Comparison of ENCODE assay signal across 21 mouse cellular contexts in genomic region chr2:75089616-75090015, GRCm38 (mm10).
A peak's percentile ranks its signal among the peaks of the same experiment; 100 is the strongest.
DNase-seq lines count a peak whose midpoint lies in the region; ATAC-seq lines count a peak whose summit lies in the region.
"Had no signal": no experiment of that assay in that cellular context is flagged by ENCODE, and none has a peak within 500 bp of the region (broad histone marks: within the 10 kb centered on the region; RNA-seq: fewer than 3 reads in every experiment).

No protein-coding gene starts in this region.

- H3K27ac ChIP-seq in hindbrain, embryonic 11.5 days (ENCODE audit: low read depth, low read length): no peak overlapping the region
- H3K27ac ChIP-seq in hindbrain, embryonic 10.5 days: no peak overlapping the region
- no peak overlapping the region for H3K27ac ChIP-seq in liver, embryonic 11.5 days (ENCODE audit: low read depth, low read length)
- H3K27ac ChIP-seq in liver, embryonic 12.5 days: no peak overlapping the region
- H3K27ac ChIP-seq in neural tube, embryonic 11.5 days (ENCODE audit: low read depth, low read length): no peak overlapping the region
- H3K27ac ChIP-seq: forebrain, embryonic 15.5 days; limb, embryonic 13.5 days; midbrain, embryonic 12.5 days had no signal

- 19% methylated on average over 6 of the region's 6 CpGs for WGBS in hindbrain, embryonic 11.5 days
- WGBS in hindbrain, embryonic 10.5 days: 32% methylated on average over 6 of the region's 6 CpGs
- 33% methylated on average over 6 of the region's 6 CpGs for WGBS in liver, embryonic 11.5 days
- 32% methylated on average over 6 of the region's 6 CpGs for WGBS in liver, embryonic 12.5 days (ENCODE audit: insufficient replicate concordance)
- WGBS in neural tube, embryonic 11.5 days: 5% methylated on average over 6 of the region's 6 CpGs

- no peaks in the 10 kb centered on the region for H3K36me3 ChIP-seq in hindbrain, embryonic 11.5 days (ENCODE audit: control insufficient read depth, insufficient read depth, low read length)
- no peaks in the 10 kb centered on the region for H3K36me3 ChIP-seq in hindbrain, embryonic 10.5 days
- H3K36me3 ChIP-seq in liver, embryonic 11.5 days (ENCODE audit: control insufficient read depth, insufficient read depth, low read length): no peaks in the 10 kb centered on the region
- H3K36me3 ChIP-seq in liver, embryonic 12.5 days: no peaks in the 10 kb centered on the region
- H3K36me3 ChIP-seq in neural tube, embryonic 11.5 days (ENCODE audit: control insufficient read depth, insufficient read depth, low read length): no peaks in the 10 kb centered on the region
- H3K36me3 ChIP-seq: forebrain, embryonic 15.5 days; hindbrain, embryonic 13.5 days; limb, embryonic 13.5 days; midbrain, embryonic 12.5 days had no signal

- peak; percentile 25 for DNase-seq in hindbrain, embryonic 11.5 days (ENCODE audit: low spot score)
- DNase-seq in hindbrain, embryonic 10.5 days (ENCODE audit: low spot score): no peak
- no peak for DNase-seq in liver, embryonic 11.5 days (ENCODE audit: low spot score)
- no peak for DNase-seq in liver
- DNase-seq in neural tube, embryonic 11.5 days (ENCODE audit: low spot score): peak; percentile 19
- no peak for DNase-seq in adrenal gland, adult 2 months
- DNase-seq in heart, postnatal 25 days (ENCODE audit: low spot score): no peak
- DNase-seq: adrenal gland, postnatal 36 days; cerebellum, adult 2 months; cerebellum, postnatal 36 days; gastrocnemius, postnatal 36 days; right cerebral cortex, postnatal 4 days had no signal

- intact Hi-C loops in heart, postnatal 25 days (cut with DNase I): no loop called here

- no peaks in the 10 kb centered on the region for H3K27me3 ChIP-seq in hindbrain, embryonic 11.5 days (ENCODE audit: control insufficient read depth, insufficient read depth, low read length)
- H3K27me3 ChIP-seq in hindbrain, embryonic 10.5 days (ENCODE audit: insufficient read depth, poor library complexity, severe bottlenecking): no peaks in the 10 kb centered on the region
- H3K27me3 ChIP-seq in liver, embryonic 11.5 days (replicated peaks; ENCODE audit: control insufficient read depth, insufficient read depth, low read length): no peaks in the 10 kb centered on the region
- no peaks in the 10 kb centered on the region for H3K27me3 ChIP-seq in liver, embryonic 12.5 days (replicated peaks)
- no peaks in the 10 kb centered on the region for H3K27me3 ChIP-seq in neural tube, embryonic 11.5 days (ENCODE audit: control insufficient read depth, insufficient read depth, low read length)
- H3K27me3 ChIP-seq: forebrain, embryonic 15.5 days; hindbrain, embryonic 13.5 days; midbrain, embryonic 12.5 days had no signal

- ATAC-seq in hindbrain, embryonic 11.5 days (ENCODE audit: low FRiP score): no peak
- ATAC-seq in liver, embryonic 11.5 days (replicated peaks; ENCODE audit: low FRiP score): no peak
- no peak for ATAC-seq in liver, embryonic 12.5 days
- no peak for ATAC-seq in neural tube, embryonic 11.5 days (ENCODE audit: insufficient read depth, low FRiP score, low TSS enrichment)
- ATAC-seq: activated CD4-positive, CD25-positive, alpha-beta regulatory T cell, adult 4 months; CD4-positive, CD25-positive, alpha-beta regulatory T cell, adult 4 months; forebrain, embryonic 15.5 days; inflammation-experienced regulatory T-cells, adult 6 months; Patski had no signal

- H3K4me2 ChIP-seq in hindbrain, embryonic 11.5 days (replicated peaks; ENCODE audit: low read depth, low read length): no peak overlapping the region
- H3K4me2 ChIP-seq in liver, embryonic 11.5 days: peak overlapping the region; percentile 33
- H3K4me2 ChIP-seq in liver, embryonic 12.5 days: 0 out of 2 replicates have a peak overlapping the region, but pooled peaks have one; percentile 12
- H3K4me2 ChIP-seq in neural tube, embryonic 11.5 days (ENCODE audit: low read depth): no peak overlapping the region
- H3K4me2 ChIP-seq: forebrain, embryonic 15.5 days; hindbrain, embryonic 13.5 days; limb, embryonic 13.5 days; midbrain, embryonic 12.5 days had no signal

- no peaks in the 10 kb centered on the region for H3K9me3 ChIP-seq in hindbrain, embryonic 11.5 days (ENCODE audit: control insufficient read depth, low read length)
- H3K9me3 ChIP-seq in hindbrain, embryonic 10.5 days: no peaks in the 10 kb centered on the region
- H3K9me3 ChIP-seq in liver, embryonic 11.5 days (ENCODE audit: control insufficient read depth, low read length): no peaks in the 10 kb centered on the region
- H3K9me3 ChIP-seq in liver, embryonic 12.5 days (replicated peaks): no peaks in the 10 kb centered on the region
- H3K9me3 ChIP-seq in neural tube, embryonic 11.5 days (ENCODE audit: control insufficient read depth, low read length): no peaks in the 10 kb centered on the region
- H3K9me3 ChIP-seq: forebrain, embryonic 15.5 days; hindbrain, embryonic 13.5 days; limb, embryonic 13.5 days; midbrain, embryonic 12.5 days had no signal

- H3K9ac ChIP-seq in hindbrain, embryonic 11.5 days (ENCODE audit: low read depth, low read length): no peak overlapping the region
- no peak overlapping the region for H3K9ac ChIP-seq in liver, embryonic 11.5 days (ENCODE audit: low read depth, low read length)
- no peak overlapping the region for H3K9ac ChIP-seq in liver, embryonic 12.5 days
- H3K9ac ChIP-seq in neural tube, embryonic 11.5 days (ENCODE audit: low read length): no peak overlapping the region
- H3K9ac ChIP-seq: forebrain, embryonic 15.5 days; limb, embryonic 13.5 days; midbrain, embryonic 12.5 days had no signal

- H3K4me1 ChIP-seq in hindbrain, embryonic 11.5 days (replicated peaks; ENCODE audit: control insufficient read depth, insufficient read depth, low read length): no peaks in the 10 kb centered on the region
- H3K4me1 ChIP-seq in hindbrain, embryonic 10.5 days (replicated peaks): peaks cover 12% of the 10 kb centered on the region; the same call in 1 of the 2 replicates
- H3K4me1 ChIP-seq in liver, embryonic 11.5 days (replicated peaks; ENCODE audit: control insufficient read depth, insufficient read depth, low read length): no peaks in the 10 kb centered on the region; the same call in 1 of the 2 replicates
- H3K4me1 ChIP-seq in liver, embryonic 12.5 days: no peaks in the 10 kb centered on the region
- peaks cover 16% of the 10 kb centered on the region for H3K4me1 ChIP-seq in neural tube, embryonic 11.5 days (ENCODE audit: control insufficient read depth, insufficient read depth, low read length)
- H3K4me1 ChIP-seq: forebrain, embryonic 15.5 days; midbrain, embryonic 12.5 days had no signal

- H3K4me3 ChIP-seq in hindbrain, embryonic 11.5 days (ENCODE audit: low read depth, low read length): no peak overlapping the region
- no peak overlapping the region for H3K4me3 ChIP-seq in hindbrain, embryonic 10.5 days
- no peak overlapping the region for H3K4me3 ChIP-seq in liver, embryonic 11.5 days (ENCODE audit: low read depth, low read length)
- no peak overlapping the region for H3K4me3 ChIP-seq in liver, embryonic 12.5 days
- no peak overlapping the region for H3K4me3 ChIP-seq in neural tube, embryonic 11.5 days (ENCODE audit: low read depth, low read length)
- H3K4me3 ChIP-seq: forebrain, embryonic 15.5 days; hindbrain, embryonic 13.5 days; limb, embryonic 13.5 days; midbrain, embryonic 12.5 days had no signal

Comparison
In these comparisons a context has a peak if more than half of its experiments do, and no peak if none do; other contexts are left out.
1. DNase-seq: peak in hindbrain, embryonic 11.5 days (single experiment) and neural tube, embryonic 11.5 days (single experiment); none in hindbrain, embryonic 10.5 days (single experiment), liver, embryonic 11.5 days (single experiment), liver (single experiment), adrenal gland, adult 2 months (single experiment) and heart, postnatal 25 days (single experiment).
2. H3K4me2 ChIP-seq: peak in liver, embryonic 11.5 days (single experiment) and liver, embryonic 12.5 days (single experiment); none in hindbrain, embryonic 11.5 days (single experiment) and neural tube, embryonic 11.5 days (single experiment).